Mouse (Mus musculus) Patski (cell line): ENCODE results near the gene Gm8267. TPM values are rescaled to one million over a fixed set of nuclear protein-coding genes. Genes with fewer than 3 reads are reported as not detected.
"Not testable (repeated sequence)": the region's sequence is repeated elsewhere in the genome, so short reads cannot be mapped to it uniquely, and the experiment has no call there.

Source experiments
- ATAC-seq: fragments of 100-300 bp; one replicate; pipeline ENCODE4 v1.8.0; 2021
- CTCF ChIA-PET: fragments of 350-600 bp; sonication (Branson Sonifier 250); formaldehyde crosslinking; loops from one replicate; lab custom pipeline; 2022; ENCODE audit warnings: inconsistent platforms; lab: Charles Lee
- POLR2A ChIA-PET: fragments of 350-600 bp; sonication (Branson Sonifier 250); formaldehyde crosslinking; loops from one replicate; lab custom pipeline; 2022; ENCODE audit warnings: antibody characterized with exemption, inconsistent platforms; lab: Charles Lee
- DNase-seq: peaks from one replicate; pipeline ENCODE4 v3.0.0-alpha.2; 2011; ENCODE audit warnings: low read depth, low spot score
- H3K27me3 ChIP-seq: fragments of 371-371 bp; one replicate; pipeline ENCODE4 v1.5.1; 2021
- CTCF ChIP-seq: fragments of 100-300 bp; IDR thresholded peaks from one replicate; pipeline ENCODE4 v1.5.1; 2021
- in situ Hi-C: fragments of 300-500 bp; cut with MboI; formaldehyde crosslinking; loops from 3 replicates; pipeline ENCODE4 v1.11.1; 2018; ENCODE audit warnings: low pct_unique_long_range_greater_than_20kb, mixed read lengths
- polyA plus RNA-seq: library from polyadenylated mRNA; unstranded; gene quantifications from one replicate; pipeline ENCODE4 v1.2.3, GENCODE M21; 2021

Gene Gm8267
- polyA plus RNA-seq: not detected

DNA sequence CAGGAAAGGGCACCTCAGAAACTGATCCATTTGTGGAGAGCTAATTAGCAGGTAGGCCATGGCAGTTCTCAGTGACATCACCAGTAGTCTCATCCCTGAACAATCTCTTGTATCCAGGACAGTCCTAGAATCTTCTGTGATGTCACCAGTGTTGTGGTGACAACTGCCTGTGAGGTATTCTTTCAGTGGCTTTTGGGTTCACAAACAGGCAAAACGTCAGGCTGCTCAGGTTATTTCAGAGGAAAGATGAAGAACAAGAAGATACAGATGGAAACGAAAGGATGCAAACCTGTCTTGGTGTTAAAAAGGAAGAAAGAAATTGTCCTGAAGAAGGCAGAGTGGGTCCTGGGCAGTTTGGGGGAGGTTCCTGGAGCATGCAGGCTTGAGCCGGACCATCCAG is at the start of gene Gm8267:
Gene Gm8267 (minus strand): TSS at position 101 of the 400 bp plus-strand sequence.
- no peak for TF ChIP-seq CTCF
- no peak for DNase-seq
- in situ Hi-C loops: no loop called here
- CTCF ChIA-PET: no interaction called here
- H3K27me3 ChIP-seq: peaks cover 4% of the 10 kb centered on the region
- POLR2A ChIA-PET: no interaction called here
- ATAC-seq: no peak

DNA sequence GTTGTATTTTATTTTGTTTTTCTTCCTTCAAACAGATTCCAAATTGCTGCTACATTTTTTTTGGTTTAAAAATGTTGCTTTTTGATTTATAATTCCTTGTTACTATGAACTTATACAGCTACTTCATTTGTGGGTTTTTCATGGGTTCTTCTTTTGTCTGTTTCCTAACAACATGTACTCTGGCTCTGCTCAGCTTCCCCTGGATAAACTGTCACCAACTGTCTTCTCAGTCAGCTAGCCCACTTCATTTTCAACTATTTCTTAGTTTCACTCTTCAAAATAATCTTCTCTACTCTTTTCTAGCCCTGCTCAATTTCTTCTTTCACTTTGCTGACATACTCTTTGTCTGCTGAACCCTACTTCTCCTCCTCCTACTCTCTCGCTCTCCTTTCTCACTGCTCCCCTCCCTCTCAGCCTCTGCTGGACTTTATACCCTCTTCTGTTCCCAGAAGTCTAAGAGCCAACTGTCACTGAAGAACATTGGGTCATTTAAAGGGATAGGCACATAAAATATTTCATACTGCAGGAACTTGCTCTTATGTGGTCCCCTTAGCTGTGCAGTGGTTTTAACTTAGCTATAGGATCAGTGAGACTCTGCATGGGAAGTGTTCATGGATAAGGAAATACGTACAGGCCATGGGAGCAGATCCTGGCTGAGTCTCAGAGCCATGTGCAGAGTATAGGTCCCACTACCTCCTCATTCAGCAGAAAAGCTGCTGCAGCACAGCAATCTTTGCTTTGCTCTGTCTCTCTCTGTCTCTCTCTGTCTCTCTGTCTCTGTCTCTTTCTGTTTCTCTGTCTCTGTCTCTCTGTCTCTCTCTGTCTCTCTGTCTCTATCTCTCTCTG is 39.6 kb upstream of the Gm8267 start:
- in situ Hi-C loops, ATAC-seq, H3K27me3 ChIP-seq, CTCF ChIA-PET, DNase-seq, POLR2A ChIA-PET: not testable (repeated sequence)

DNA sequence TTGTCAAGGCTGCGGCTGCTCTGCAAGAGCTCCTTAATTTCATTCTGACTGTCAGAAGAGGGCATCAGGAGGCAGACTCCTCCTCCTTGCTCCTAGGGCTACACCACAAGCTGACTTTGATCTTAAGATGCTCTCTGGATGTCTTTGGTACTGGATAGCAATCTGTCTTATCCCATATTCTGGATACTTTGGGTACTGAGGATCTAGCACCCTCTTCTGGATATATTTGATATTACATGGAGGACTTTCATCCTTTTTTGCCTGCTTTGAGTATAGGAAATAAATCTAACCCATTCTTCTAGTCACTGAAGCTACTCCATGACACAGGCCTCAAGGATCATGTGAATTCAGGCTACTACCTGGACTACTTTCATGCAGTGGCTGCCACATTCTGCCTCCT is 7.4 kb downstream of the Gm8267 start:
- DNase-seq, CTCF ChIA-PET, ATAC-seq: not testable (repeated sequence)

DNA sequence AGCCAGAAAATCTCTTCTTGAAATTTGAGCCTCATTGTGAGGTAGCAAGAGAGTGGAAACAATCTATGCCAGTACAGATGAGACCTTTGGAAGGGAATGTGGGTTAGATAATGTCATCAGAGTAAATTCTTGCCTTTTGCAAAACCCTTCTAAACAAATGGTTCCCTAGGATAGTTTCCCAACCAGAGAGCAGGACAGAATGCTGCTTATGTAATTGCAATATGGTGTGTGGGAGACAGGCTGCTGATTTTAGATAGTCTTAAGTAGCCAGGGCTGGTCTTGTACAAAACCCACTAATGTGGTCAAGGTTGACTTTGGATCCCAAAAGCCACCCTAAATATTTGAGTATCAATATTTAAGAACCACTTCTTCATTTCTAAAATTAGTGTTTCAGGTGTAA is 19.4 kb downstream of the Gm8267 start:
- ATAC-seq, in situ Hi-C loops, H3K27me3 ChIP-seq, DNase-seq, CTCF ChIA-PET, POLR2A ChIA-PET: not testable (repeated sequence)

More for the DNA sequence above, 7.4 kb downstream of the Gm8267 start:
- H3K27me3 ChIP-seq, POLR2A ChIA-PET, in situ Hi-C loops: not testable (repeated sequence)
- TF ChIP-seq CTCF: peak; percentile 38

DNA sequence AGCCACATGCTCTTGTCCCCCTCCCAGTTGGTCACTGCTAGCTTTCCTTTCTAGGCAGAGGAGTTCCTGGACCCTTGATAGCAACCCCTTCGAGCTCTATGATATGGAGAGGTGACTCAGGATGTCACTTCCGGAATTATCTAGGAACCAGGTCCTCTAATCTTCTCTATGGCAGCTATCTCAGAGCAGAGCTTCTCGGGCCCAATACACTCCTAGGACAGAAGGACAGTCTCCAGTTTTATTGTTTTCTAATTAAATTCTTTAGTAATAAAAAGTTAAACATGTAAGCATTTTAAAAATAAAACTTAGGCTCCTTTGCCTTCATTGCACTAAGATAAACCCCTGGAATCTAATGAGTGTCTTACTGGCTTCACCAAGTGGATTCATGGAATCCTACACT is 43.8 kb downstream of the Gm8267 start, which contains the start of gene Gm8257:
Gene Gm8257 (minus strand): TSS at position 101 of the 400 bp plus-strand sequence.
- ATAC-seq, H3K27me3 ChIP-seq, in situ Hi-C loops, POLR2A ChIA-PET, CTCF ChIA-PET, DNase-seq: not testable (repeated sequence)

Other genes with a start within 250 kb of the Gm8267 start
- gene Gm17093, start 232.1 kb downstream of the Gm8267 start, polyA plus RNA-seq: not detected
- gene Gm8247, start 167.2 kb downstream of the Gm8267 start, polyA plus RNA-seq: not detected
- gene Gm5624, start 122.4 kb downstream of the Gm8267 start, polyA plus RNA-seq: not detected
- gene Gm8257, start 43.9 kb downstream of the Gm8267 start, polyA plus RNA-seq: not detected
- not detected for gene Ptgdr, start 109.0 kb upstream of the Gm8267 start, polyA plus RNA-seq
- gene Ptger2, start 237.9 kb upstream of the Gm8267 start, polyA plus RNA-seq: 0.09 TPM